Mouse (Mus musculus): ENCODE data around the gene Nkd2. TPM values are rescaled to one million over a fixed set of nuclear protein-coding genes. Genes with fewer than 3 reads are reported as not detected.

Gene Nkd2
- not detected in 2 replicates for polyA plus RNA-seq (2012; ENCODE audit: insufficient read depth, insufficient read length, missing spikeins)

DNA sequence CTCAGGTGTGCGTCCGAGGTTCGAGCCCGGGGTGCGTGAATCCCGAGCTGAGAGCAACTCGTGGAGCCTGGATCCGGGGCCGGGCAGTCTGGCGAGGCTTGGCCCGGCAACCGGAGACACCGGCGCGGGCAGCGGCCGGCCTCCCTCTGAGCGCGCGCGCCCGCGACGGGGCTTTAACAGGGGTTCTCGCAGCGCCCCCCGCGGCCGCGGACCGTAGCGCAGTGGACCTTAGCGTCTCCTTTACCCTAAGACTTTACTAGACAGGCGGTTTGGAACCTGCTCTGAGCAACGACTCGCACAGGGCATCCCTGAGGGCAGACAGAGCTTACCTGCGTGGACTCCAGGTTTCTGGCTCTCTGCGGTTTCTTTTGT, at the start of gene Nkd2:
Nkd2 (minus strand) TSS at position 167 of the 372 bp plus-strand sequence.
- Histone ChIP-seq H3K27ac (ENCODE audit: insufficient read depth, low read depth, low read length) (no peak within 1 kb of the TSS), H3K4me1 (ENCODE audit: control insufficient read depth, insufficient read depth, low read length) (no peaks in the 10 kb centered on the region), H3K4me3 (ENCODE audit: insufficient read depth, low read length) (peak within 1 kb of the TSS; percentile 53)
- TF ChIP-seq CTCF (IDR thresholded peaks at IDR 0.05; ENCODE audit: low read depth, low read length) (peak; percentile 51; the same call in 1 of the 2 replicates), POLR2A (IDR thresholded peaks at IDR 0.05; ENCODE audit: borderline replicate concordance, low read depth, low read length) (no peak)

DNA sequence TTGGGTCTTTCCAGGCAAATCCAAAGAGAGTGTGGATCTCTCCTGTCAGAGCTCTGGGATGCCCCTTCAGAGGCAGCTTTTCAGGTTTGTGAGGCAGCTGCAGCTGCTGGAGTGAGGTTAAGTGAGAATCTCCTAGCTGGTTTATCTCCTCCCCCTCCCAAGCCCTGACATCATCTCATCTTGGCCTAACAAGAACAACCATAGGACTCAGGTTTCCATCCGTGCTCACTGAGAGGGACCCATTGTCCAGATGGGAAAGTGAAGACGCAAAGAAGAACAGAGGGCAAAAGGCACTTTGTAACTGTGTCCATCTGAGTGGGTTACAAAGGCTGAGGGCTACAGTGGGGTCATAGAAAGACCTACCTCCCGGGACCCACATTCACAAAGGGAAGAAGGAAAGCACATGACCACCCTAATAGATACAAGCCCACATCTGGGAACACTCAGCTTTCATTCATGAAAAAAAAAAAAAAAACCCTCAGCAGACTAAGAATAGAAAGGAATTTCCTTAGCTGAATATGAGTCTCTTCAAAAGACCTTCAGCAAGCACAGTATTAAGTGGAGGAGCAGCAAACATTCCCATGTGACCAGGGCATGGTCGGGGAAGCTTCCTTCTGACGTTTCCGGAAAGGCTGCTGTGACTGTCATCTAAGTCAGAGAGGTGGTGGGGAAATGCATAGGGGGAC, 45.2 kb upstream of the Nkd2 start:
- no peak for TF ChIP-seq POLR2A (IDR thresholded peaks at IDR 0.05; ENCODE audit: borderline replicate concordance, low read depth, low read length)
- TF ChIP-seq CTCF (IDR thresholded peaks at IDR 0.05; ENCODE audit: low read depth, low read length): no peak
- H3K4me3 ChIP-seq (ENCODE audit: insufficient read depth, low read length): no peak overlapping the region
- no peak overlapping the region for H3K27ac ChIP-seq (ENCODE audit: insufficient read depth, low read depth, low read length)
- H3K4me1 ChIP-seq (ENCODE audit: control insufficient read depth, insufficient read depth, low read length): peaks cover 6% of the 10 kb centered on the region

DNA sequence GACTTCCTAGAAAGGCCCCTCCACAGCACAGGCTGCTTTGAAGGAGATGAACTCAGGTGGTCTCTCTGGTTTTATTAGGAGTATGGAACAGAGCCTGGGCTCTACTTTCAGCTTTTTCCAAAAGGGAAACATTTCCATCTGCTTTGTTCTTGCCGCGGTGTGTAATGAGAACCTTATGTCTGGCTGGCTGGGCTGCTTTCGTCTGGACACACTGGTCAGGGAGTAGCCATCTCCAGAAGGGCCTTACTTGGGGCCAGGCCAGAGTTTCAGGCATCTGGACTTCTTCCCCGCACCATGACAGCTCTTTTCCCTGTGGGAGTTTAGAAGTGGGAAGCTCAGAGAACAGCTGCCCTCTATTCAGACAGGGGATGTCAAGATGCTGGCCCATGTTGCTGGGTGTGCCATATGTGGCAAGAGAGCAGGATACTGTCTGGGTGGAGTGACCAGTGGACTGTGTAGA, 40.0 kb upstream of the Nkd2 start:
- TF ChIP-seq POLR2A (IDR thresholded peaks at IDR 0.05; ENCODE audit: borderline replicate concordance, low read depth, low read length) (no peak), CTCF (IDR thresholded peaks at IDR 0.05; ENCODE audit: low read depth, low read length) (no peak)
- no peak overlapping the region for H3K4me3 ChIP-seq (ENCODE audit: insufficient read depth, low read length)
- H3K27ac ChIP-seq (ENCODE audit: insufficient read depth, low read depth, low read length): no peak overlapping the region
- H3K4me1 ChIP-seq (ENCODE audit: control insufficient read depth, insufficient read depth, low read length): no peaks in the 10 kb centered on the region

DNA sequence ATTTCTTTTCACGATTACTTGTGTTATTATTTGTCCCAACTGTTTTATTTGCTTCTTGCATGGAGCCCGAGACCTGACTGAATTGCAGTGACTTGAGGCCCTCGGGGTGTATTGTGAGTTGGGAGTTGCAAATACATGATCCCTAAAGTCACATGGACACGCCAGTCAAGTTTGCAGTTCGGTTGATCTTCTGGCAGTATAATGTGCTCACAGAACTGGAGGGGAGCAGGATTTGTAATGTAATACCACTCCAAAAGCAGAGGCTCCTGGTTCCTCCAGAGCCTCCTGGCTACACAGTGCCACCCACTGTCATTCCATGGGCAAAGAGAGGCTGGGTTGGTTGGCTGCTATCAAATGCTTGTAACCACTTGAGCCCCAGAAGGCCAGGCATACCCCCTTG, 39.2 kb upstream of the Nkd2 start:
- Histone ChIP-seq H3K4me3 (ENCODE audit: insufficient read depth, low read length) (no peak overlapping the region), H3K27ac (ENCODE audit: insufficient read depth, low read depth, low read length) (no peak overlapping the region), H3K4me1 (ENCODE audit: control insufficient read depth, insufficient read depth, low read length) (no peaks in the 10 kb centered on the region)
- no peak for TF ChIP-seq POLR2A (IDR thresholded peaks at IDR 0.05; ENCODE audit: borderline replicate concordance, low read depth, low read length)
- TF ChIP-seq CTCF (IDR thresholded peaks at IDR 0.05; ENCODE audit: low read depth, low read length): no peak

DNA sequence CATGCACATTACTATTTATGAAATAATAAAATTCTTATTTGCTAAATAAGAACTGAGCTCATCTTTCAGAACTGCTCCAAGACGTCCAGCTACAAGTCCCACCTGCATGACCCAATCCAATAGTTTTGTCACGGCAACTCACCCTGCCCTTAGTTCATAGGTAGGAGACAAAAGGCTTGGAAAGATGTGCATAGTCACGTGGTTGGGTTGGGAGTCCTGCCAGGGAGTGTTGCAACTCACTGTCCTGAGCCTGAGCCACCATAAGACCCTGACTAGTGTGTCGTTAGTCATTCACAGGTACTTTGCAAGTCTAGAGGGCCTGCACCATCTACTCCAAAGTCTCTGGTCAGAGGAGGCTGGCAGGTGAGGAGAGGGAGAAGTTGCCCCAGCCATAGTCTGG, 38.6 kb upstream of the Nkd2 start:
- TF ChIP-seq CTCF (IDR thresholded peaks at IDR 0.05; ENCODE audit: low read depth, low read length) (no peak), POLR2A (IDR thresholded peaks at IDR 0.05; ENCODE audit: borderline replicate concordance, low read depth, low read length) (no peak)
- Histone ChIP-seq H3K27ac (ENCODE audit: insufficient read depth, low read depth, low read length) (no peak overlapping the region), H3K4me1 (ENCODE audit: control insufficient read depth, insufficient read depth, low read length) (no peaks in the 10 kb centered on the region), H3K4me3 (ENCODE audit: insufficient read depth, low read length) (no peak overlapping the region)

DNA sequence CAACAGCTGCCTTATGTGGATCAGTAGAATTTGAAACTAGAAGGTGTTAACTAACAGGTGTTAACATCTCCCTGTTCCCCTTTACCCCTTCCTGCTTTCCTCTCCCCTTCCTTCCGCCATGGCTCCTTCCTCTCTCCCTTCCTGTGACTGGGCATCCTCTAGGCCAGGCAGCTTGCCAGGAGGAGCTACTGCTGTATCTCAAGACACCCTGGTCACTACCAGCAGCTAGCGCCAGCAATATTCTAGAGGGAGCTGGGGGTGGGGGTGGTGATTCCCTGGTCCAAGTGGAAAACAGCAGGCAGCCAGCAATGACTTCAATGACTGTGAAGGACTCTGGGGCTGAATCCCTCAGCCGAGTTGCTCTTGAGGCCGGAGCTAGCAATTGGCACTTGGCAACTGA, 38.2 kb upstream of the Nkd2 start:
- TF ChIP-seq POLR2A (IDR thresholded peaks at IDR 0.05; ENCODE audit: borderline replicate concordance, low read depth, low read length): no peak
- TF ChIP-seq CTCF (IDR thresholded peaks at IDR 0.05; ENCODE audit: low read depth, low read length): no peak
- no peak overlapping the region for H3K27ac ChIP-seq (ENCODE audit: insufficient read depth, low read depth, low read length)
- no peak overlapping the region for H3K4me3 ChIP-seq (ENCODE audit: insufficient read depth, low read length)
- H3K4me1 ChIP-seq (ENCODE audit: control insufficient read depth, insufficient read depth, low read length): no peaks in the 10 kb centered on the region

DNA sequence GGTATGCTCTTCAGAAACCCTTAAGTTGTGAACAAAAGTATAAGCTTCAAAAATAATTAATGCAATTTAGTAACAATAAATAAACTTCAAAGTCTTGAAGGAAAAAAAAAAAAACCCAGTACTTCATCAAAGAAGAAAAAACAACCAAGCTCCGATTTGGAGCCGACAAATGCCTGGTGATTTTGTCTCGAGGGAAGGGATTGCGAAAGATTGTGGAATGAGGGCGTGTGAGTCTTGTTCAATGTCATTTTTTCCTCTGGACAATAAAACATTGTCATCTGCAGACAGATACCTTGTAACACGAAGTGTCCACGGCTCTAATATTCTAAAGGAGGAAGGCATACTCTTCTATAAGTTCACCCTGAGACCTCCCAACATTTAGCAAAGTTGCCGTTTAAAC, 33.9 kb upstream of the Nkd2 start:
- Histone ChIP-seq H3K4me1 (ENCODE audit: control insufficient read depth, insufficient read depth, low read length) (no peaks in the 10 kb centered on the region), H3K4me3 (ENCODE audit: insufficient read depth, low read length) (no peak overlapping the region), H3K27ac (ENCODE audit: insufficient read depth, low read depth, low read length) (no peak overlapping the region)
- TF ChIP-seq CTCF (IDR thresholded peaks at IDR 0.05; ENCODE audit: low read depth, low read length): no peak
- no peak for TF ChIP-seq POLR2A (IDR thresholded peaks at IDR 0.05; ENCODE audit: borderline replicate concordance, low read depth, low read length)

DNA sequence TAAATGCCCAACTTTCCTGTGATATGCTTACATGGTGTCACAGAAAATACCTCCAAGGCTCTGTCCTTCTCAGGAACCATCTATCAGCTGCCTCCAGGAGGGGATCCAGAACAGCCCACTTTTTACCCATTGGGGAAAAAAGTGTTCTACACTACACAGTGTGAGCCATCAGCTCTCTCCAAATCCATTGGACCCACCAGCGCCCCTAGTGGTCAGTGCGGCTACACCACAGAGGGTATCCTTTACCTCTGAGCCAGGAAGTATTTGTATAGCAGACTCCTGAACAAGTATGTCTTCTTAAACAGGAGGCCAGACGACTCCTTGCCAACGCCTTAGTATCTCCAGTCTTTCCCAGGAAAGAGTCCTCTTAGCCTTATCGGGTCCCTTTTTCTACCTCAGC, 32.4 kb upstream of the Nkd2 start:
- Histone ChIP-seq H3K4me3 (ENCODE audit: insufficient read depth, low read length) (no peak overlapping the region), H3K27ac (ENCODE audit: insufficient read depth, low read depth, low read length) (no peak overlapping the region), H3K4me1 (ENCODE audit: control insufficient read depth, insufficient read depth, low read length) (no peaks in the 10 kb centered on the region)
- no peak for TF ChIP-seq POLR2A (IDR thresholded peaks at IDR 0.05; ENCODE audit: borderline replicate concordance, low read depth, low read length)
- no peak for TF ChIP-seq CTCF (IDR thresholded peaks at IDR 0.05; ENCODE audit: low read depth, low read length)

DNA sequence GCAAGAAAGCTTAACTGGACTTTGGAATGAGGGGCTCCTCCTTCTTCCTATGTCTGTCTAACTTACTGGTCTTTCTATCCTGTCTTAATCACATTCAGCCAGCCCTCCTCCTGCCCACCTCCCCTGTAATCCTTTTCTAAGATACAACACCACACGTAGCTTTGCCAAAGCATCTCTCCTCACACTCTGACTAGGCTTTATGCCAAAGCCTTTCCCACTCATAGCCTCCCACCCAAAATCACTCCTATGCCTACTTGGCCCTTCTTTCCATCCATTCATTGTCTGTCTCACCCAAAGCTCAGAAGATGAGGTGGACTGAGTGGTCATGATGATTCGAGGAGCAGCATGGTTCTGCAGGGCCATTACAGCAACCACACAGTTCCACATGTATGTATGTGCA, 24.7 kb upstream of the Nkd2 start:
- H3K4me1 ChIP-seq (ENCODE audit: control insufficient read depth, insufficient read depth, low read length): no peaks in the 10 kb centered on the region
- H3K27ac ChIP-seq (ENCODE audit: insufficient read depth, low read depth, low read length): no peak overlapping the region
- no peak overlapping the region for H3K4me3 ChIP-seq (ENCODE audit: insufficient read depth, low read length)
- no peak for TF ChIP-seq CTCF (IDR thresholded peaks at IDR 0.05; ENCODE audit: low read depth, low read length)
- TF ChIP-seq POLR2A (IDR thresholded peaks at IDR 0.05; ENCODE audit: borderline replicate concordance, low read depth, low read length): no peak

DNA sequence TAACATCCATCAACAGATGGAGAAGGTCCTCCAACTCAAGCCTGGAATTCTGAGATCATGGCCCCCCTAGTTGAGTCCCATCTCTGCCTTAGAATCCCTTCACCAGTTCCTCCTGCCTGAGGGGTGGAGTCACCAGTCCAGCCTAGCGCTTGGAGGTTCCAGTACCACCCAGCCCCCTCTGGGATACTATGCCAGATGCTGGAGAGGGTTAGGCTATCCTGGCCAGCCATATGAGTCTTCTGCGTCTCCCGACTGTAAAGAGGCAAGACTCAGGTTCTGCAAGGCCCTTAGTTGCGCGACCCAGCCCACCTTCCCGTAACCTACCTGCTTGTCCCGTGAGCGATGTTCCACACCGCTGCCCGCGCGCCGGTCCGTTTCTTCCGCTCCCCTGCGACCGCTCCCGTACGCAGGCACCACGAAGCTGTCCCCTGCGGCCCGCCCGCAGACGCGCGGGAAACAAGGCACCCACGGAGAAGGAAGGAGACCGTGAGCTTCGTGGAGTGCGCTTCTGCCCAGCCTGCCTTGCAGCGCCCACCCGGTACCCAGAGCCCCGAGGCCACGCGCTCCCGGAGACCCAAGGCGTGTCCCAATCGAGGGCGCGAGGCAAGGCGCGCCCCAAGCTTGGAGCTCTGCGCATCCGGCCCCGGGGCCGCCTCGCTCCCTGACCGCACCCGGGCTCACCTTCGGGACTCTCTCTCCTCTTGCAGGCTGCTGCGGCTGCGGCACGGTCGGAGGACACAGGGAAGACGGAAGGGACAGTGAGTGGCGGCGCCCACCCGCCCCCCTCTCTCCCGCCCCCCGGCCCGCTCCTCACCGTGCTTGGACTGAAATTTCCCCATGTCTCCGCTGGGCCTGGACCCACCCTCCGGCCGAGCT, 604 bp downstream of the Nkd2 start:
- H3K4me1 ChIP-seq (ENCODE audit: control insufficient read depth, insufficient read depth, low read length): no peaks in the 10 kb centered on the region
- TF ChIP-seq CTCF (IDR thresholded peaks at IDR 0.05; ENCODE audit: low read depth, low read length): no peak
- no peak for TF ChIP-seq POLR2A (IDR thresholded peaks at IDR 0.05; ENCODE audit: borderline replicate concordance, low read depth, low read length)
- peak overlapping the region; percentile 53 for H3K4me3 ChIP-seq (ENCODE audit: insufficient read depth, low read length)
- no peak overlapping the region for H3K27ac ChIP-seq (ENCODE audit: insufficient read depth, low read depth, low read length)

Data from bone marrow macrophage, adult 2 months (primary cell).